Mouse (Mus musculus) urinary bladder, postnatal 36 days (tissue): Measurements from ENCODE around the gene Hsd17b2.

ENCODE experiments used
- DNase-seq, 2 experiments: peaks; one replicate each; pipeline ENCODE4 v3.0.0; 2022; ENCODE audit warnings: low spot score in 2 of 2, mixed read lengths in 1 of 2

Hsd17b2 gene

DNA sequence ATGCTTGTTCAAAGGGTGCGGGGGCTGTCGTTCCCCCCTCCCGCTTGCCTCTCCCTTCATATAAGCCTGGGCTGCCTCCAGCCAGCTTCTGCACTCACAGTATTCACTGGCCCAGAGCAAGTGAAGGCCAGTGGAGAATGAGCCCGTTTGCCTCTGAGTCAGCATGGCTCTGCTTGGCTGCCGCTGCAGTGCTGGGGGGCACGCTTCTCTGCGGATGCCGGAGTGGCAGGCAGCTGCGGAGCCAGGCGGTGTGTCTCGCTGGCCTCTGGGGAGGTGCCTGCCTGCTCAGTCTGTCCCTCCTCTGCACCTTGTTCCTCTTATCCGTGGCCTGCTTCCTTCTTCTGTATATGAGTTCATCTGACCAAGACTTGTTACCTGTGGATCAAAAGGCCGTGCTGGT lies at the start of gene Hsd17b2:
Gene Hsd17b2 (plus strand): TSS at position 46 of the 400 bp plus-strand sequence.
- DNase-seq, result peak; percentile 32 to 39

DNA sequence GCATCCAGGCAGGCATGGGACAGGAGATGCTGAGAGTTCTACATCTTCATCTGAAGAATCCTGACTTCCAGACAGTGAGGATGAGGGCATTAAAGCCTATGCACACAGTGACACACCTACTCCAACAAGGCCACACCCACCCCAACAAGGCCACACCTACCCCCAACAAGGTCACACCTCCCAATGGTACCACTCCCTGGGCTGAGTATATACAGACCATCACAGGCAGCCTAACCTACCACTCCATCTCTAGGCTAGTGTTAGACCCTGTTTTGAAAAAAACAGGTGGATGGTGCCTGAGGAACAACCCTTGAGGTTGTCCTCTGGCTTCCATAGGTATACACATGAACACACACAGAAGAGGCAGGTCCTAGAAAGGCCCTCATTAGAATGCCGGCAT lies 49.4 kb upstream of the Hsd17b2 start:
- DNase-seq, result no peak

DNA sequence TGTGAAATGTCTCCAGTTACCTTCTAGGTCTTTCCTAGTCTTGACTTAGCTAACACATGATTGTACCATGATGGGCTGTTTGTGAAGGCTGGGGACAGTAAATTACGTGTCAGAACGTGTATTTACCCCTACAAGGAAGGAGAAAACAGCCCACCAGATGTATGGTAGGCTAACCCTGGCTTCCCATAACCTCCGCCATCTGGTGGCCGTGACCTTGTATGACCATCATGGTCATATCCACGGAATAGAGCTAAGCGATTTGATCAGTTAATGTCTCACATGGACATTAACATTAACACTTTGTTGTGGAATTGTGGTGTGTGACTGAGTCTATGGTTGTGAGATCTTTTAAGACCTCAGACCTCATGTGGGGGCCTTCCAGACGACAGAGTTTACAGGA lies 42.7 kb upstream of the Hsd17b2 start:
- DNase-seq, result no peak

DNA sequence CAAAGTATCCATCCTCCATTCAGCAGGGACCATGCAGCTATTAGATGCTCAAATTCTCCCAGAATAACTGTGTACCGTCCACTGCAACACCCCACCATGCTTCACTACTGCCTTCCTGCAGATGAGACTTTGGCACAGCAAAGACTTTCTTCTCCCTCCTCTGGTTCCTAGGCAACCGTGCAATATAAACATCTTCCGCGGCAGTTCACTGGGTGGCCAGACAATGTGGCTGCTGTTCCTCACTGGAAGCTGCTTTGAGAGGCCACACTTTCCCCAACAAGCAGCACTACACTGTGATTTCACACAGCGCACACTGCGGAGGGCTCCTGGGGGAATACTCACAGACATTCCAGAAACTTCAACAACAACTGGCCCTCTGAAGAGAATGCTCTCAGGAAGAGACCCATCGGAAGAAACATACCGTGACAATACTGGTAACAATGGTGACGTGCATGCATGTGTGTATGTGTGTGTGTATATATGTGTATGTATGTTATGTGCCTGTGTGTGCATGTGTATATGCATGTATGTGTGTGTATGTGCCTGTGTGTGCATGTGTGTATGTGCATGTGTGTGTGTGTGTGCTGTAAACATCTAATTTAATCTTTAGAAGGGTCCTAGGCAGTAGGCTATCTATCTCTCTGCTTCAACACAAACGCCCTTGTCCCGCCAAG lies 41.2 kb upstream of the Hsd17b2 start:
- DNase-seq, result no peak

DNA sequence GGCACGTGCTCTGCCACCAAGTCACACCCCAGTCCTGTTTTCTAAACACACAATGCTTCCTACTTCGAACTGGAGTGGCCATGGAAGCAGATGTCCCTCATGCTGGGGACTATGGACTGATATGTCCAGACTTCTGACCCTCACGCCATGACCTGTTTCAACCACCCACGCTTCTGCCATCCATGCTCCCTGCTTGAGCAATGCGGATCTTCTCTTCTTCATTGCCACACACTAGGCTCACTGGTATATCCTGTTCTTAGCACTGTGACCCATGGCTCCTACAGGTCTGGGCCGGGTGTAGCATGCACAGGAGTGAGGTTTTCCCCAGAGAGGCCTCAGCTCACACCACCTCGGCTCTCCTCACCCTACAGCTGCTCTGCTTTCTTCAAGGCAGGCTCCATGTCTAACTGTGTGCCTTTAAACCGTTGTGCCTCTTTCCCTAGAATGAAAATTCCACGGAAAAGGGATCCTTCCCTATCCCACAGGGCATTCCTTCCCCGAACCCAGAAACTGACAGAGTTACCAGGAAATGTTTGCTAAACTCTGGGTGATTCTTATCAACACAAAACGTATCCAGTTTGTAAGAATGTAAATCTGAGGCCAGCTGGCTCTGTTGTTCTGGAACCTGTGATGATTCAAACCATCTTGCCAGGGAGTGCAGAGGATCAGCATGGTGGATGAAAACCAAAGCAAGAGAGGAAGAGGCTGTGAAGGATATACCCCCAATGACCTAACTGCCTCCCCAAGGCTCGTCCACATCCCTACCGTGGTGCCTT lies 34.2 kb upstream of the Hsd17b2 start:
- peak; percentile 31 to 35 for DNase-seq

DNA sequence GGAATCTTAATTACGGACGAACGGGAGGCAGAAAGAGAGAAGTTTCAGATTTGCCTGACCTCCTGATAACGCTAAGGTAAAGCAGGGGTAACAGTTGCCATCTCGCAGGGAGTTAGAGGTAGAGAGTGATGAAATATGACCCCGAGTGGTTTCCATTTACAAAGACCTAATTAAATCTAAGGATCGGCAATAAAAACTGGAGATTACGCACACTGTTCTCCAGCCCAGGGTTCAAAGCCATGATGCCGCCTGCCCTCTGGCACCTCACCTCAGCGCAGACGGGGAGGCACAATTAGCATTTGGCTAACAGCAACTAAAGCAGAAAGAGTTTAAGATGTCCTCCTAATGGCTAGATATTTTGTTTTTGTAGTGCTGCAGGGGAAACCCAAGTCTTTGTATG lies 31.2 kb upstream of the Hsd17b2 start:
- DNase-seq, result no peak

DNA sequence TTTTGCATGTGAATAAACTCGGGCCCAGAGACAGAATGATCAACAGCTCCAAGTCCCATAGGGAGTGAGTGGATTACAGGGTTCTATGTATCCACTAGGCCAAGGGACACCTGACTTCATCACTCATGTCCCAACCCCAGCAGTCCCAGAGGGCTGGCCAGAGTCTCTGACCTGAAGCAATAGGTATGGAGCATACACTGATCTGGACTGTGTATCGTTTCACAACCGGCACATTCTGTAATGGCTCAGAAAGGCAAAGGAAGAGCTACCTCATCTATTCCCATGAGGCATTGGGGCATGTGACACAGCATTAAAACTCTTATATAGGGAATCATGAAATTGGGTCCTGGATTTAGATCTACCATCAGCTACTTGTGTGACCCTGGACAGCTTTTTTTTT lies 29.1 kb upstream of the Hsd17b2 start:
- no peak for DNase-seq

DNA sequence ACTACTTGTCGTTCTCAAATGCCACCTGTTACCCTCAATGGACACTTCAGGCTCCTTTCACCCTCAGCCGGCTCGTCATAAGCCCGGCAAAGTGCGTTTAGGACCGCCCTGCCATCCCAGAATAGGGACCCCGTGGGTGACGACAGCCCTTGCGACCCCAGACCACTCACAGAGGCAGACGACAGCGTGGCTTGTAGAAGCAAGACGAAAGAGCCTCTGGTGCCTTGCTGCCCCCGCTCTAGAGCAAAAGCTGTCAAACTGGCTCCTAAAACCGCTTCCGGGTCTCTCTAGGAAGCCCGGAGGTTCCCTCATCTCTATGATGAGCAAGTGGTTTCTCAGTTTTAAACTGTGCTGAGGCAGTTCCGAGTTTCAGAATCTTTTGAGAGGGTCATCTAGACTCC lies 28.3 kb upstream of the Hsd17b2 start, which contains the start of gene Sdr42e1:
Gene Sdr42e1 (minus strand): TSS at position 260 of the 401 bp plus-strand sequence.
- peak; percentile 50 to 65 for DNase-seq

DNA sequence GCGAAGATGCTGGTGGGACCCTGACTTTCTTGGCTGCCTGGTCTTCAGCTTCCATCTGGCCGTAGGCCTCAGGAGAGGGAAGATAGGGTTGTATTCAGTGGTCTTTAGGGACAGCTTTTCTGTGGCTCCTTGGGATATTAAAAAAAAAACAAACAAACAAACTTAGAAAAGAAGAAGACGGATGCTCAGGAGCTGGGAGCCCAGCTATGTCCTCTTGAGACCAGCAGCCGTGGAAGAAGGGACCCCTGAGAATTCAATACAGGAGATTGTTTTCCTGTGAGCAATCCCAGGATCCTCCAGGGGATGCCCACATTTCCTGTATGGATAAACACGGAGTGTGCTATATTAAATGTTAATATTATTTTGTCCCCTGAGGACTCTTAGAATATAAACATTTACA lies 26.5 kb upstream of the Hsd17b2 start:
- DNase-seq, result no peak

DNA sequence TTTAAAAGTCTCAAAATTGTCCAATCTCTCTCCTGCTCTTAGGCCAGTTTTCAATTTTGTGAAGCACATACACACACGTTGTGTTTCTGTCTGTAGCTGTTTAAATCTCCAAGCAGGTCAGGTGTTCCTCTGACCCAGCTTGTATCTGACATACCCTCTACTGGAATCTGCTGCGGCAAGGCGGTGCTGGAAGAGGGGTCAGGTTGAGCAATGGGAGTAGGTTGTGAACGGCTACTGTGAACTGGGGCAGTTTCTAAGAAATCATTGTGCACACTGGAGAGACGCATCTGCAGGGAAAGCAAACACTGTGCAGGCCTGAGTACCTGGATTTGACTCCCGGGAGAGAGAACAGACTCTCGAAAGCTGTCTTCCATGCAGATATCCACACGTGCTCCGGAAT lies 25.2 kb upstream of the Hsd17b2 start:
- no peak for DNase-seq

DNA sequence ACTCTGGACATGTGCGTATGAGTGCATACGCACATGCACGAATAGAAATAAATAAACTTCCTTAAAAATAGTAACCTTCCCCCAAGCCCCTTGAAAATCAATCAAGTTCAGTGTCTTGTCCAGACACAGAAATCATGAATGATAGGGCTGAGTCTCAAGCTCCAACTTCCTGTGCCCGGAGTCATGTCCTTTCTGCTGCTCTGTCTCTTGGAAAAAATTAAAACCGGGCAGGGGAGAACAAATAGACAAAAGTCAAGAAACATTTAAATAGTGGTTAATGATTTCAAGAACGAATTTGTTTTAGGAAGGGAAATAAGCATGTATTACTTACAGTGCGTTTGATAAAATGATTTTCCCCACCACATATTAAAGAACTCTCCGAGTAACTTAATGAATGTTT lies 24.7 kb upstream of the Hsd17b2 start:
- no peak for DNase-seq

DNA sequence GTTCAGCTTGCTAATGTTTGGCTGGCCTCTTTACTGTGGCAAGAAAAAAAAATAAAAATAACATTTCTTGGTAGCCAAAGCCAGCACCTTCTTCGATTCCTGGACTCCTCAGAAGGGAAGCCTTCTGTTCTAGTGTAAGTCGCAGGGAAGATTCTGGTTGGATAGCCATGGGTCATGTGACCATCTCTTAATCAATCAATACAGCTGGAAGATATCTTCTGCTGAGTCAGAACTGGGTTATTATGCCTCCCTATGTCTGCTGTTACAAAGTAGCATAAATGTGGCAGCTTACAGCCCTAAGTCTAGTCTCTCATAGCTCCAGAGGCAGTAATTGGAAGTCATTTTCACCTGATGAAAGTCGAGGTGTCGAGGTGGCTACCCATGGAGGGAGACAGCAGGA lies 23.1 kb upstream of the Hsd17b2 start:
- DNase-seq, result no peak

DNA sequence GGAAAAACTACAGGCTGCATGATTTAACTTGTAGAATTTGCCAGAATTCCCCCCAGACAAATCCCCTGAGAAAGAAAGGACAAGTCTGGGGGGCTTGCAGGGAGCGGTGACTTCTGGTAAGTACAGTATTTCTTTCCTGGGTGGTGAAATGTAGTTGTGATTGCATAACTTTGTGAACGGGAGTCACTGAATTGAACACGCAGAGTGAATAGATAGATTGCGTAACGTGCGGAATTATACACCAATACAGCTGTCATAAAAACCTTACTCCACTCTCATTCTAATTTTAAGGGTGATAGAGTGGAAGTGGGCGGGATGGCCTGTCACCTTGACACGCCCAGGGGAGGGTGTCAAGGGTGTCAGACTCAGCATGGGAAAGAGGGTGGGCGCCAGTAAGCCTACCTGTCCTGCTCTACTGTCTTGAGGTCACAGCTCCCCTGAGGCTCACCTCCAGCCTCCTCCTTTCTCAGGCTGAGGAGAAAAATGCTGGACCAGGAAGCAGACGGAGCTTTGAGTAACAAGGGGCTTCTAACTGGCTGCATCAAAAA lies 17.7 kb upstream of the Hsd17b2 start:
- DNase-seq, result no peak

DNA sequence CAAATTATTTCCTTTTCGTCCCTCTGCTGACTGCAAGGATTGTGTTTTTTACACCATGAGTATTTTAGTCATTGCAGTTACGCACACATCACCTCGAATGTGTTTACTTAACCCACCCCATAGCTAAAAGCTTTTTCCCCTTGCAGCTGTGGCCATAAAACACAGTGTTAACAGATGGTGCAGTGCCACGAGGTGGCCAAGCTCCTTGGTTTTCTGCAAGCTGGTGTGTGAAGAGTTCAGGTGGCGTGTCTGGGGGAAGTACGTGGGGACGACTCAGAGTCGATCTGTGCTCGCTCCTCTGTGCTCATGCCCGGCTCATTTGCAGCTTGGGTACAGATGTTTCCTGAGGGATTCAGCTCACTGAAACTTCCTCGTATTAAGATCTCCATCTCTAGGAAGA lies 17.2 kb upstream of the Hsd17b2 start:
- DNase-seq, result no peak

DNA sequence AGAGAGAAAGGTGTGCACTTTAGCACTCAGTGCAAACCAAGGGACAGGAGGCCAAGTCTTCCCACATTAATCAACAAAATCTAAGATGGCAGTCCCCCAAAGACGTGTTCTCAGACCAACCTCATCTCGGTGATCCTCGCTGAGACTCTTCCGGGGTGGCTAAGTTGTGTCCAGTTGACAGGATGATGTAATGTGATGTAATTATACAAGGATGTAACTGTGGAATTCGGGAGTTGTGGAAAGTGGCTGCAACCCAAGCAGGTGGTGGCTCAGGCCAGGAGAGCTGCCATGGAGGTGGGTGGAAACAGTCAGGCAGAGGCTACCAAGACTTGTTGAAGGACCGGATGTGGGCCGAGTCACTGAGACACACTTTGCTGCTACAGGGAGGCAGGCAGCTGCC lies 13.8 kb upstream of the Hsd17b2 start:
- DNase-seq, result no peak

DNA sequence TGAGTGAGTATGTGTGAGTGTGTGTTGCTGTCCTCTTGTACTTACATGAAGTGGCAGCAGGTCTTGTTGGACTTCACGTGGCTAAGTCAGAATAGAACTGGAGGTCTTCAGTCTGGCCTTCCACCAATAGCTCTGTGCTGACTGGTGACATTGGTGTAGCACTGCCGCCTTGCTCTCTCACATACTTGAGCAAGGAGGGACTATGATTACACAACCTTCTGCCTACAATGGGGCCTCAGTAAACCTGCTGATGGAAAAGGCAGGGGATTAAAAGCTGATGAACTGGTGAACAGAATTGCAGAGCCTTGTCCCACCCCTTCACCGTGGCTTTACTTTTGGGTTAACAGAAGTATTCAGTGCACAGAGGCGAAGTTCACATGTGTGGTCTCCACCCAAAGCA lies 9.6 kb upstream of the Hsd17b2 start:
- peak; percentile 20 to 30 for DNase-seq

DNA sequence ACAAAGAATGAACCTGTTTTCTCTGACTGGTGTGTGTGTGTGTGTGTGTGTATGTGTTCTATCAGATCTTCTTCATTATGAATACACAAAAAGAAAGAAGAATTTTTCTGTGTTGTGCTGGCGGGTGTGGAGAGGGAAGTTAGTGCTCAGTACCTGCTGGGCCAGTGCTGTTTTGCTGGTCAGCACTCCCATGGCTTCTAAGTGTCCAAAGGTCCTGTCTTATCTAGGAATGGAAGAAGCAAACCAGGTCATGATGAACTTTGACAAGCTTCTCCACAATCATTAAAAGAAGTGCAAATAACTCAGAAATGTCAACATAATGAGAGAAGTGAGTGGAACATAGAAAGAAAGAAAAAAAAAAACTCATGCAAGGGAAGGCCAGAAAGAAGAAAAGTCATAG lies 6.1 kb upstream of the Hsd17b2 start:
- no peak for DNase-seq

DNA sequence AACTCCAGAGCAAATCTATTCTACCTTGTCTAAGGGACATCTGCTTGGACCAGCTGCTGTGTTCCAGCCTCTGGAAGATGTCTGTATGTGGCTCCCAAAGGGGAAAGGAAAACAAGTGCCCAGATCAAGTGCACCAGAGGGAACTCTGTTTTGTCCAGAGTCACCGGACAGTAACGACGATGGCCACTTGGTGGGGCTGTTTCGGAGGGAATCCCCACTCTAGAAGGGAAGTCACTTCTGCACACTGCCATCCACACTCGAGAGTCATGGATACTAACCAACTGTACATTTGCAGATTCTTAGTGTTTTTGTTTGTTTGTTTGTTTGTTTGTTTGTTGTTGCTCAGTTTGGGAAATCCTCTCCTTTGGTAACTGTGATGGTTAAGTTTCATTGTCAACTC lies 4.5 kb upstream of the Hsd17b2 start:
- DNase-seq, result peak; percentile 35 to 45

DNA sequence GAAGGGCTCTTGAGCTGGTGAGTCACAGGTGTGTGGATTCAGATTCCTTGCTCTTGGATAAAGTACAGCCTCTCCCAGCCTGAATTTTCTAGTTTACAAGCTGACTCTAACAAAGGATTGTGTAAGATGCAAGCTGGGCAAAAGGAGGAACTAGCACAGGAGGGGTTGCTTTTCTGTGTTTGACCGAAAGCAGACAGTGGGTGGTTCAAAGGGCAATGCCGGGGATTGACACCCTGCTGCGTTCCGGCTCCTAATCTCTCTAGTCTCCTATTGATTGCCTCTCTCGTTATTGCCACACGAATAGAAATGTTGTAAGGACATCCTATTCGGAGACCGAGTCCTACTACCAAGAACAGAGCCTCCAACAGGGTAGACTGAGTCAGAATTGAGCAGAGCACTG lies 1.0 kb upstream of the Hsd17b2 start:
- DNase-seq, result no peak

DNA sequence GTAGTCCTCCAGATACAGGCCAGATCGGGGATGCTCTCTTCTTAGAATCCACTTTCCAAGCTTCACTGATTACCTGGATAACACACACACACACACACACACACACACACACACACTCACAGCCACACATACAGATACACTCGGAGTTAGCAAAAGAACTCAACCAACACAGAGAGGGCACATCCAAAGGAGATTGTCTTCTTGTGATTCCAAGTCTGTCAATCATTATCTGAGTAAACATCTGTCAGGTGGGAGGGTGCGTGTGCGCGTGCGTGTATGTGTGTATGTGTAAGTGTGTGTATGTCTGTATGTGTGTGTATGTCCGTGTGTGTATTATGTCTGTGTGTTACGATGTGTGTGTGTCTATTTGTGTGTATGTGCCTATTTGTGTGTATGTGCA lies 458 bp upstream of the Hsd17b2 start:
- no peak for DNase-seq

DNA sequence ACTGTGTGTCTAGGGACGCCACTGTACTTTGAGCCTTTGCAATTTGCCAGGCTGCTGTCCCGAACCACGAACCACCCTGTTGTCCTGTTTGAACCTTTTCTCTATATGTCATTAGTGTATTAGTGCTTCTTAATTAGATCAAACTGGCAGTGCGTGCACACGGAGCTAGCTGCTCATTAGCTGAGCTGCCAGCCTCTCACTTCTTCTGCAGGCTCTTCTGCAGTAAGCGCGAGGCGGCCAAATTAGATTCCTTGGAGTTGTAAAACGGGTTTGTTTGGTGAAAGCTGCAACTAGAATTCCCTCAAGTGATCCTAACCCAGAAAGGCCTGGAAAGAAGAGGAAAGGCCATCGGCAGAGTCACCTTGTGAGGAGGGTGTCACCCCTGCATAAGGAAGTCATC lies 997 bp downstream of the Hsd17b2 start:
- peak; percentile 18 to 27 for DNase-seq

DNA sequence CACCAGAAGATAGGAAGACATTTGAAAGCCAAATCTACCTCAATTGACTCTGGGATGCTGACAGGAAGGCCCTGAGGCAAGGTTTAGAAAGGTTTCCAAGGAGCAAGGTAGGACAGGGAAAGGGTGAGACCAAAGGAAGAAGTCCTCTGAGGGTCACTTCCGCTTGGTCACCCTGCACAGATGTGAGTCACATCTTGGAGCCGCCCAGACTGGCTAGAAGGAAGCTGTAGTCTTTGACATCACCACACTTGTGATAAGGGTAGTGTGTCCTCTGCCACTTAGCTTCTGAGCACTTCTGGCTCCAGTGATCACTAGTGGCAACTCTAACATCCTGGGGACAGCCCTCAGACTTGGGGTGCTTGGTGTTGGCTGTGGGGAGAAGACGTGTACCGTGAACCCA lies 4.4 kb downstream of the Hsd17b2 start:
- DNase-seq, result peak in 1 of 2 experiments; percentile 28

DNA sequence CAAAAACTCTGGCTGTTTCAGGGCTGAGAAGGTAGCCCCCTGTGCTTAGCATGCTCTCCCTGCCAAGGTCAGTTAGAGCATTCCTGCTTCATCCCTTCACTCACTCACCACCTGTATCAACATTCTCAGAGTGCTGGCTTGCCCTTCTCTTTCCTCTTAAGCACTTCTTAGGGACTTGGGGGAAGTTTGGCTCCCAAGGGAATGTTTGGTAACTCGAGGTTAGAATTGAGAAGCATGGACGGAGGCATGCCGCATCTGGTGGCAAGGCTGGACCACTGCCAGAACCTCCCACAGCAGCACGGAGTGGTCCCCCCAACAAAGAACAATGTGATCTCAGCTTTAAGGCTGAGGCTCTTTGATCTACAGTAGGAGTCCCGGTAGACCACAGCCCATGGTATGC lies 10.5 kb downstream of the Hsd17b2 start:
- no peak for DNase-seq
